Mouse (Mus musculus) cortical plate, adult 2 months (tissue): Measurements from ENCODE around the gene Tmem26.

Source experiments
- CTCF ChIP-seq: fragments of 200-500 bp; IDR thresholded peaks from 2 replicates; pipeline ENCODE4 v1.5.1; 2011; ENCODE audit warnings: mild to moderate bottlenecking, control low read depth, low read length; ENCODE audit not compliant: insufficient read depth; ENCODE audit errors: extremely low read depth
- POLR2A ChIP-seq: fragments of 200-500 bp; IDR thresholded peaks from 2 replicates; pipeline ENCODE4 v1.6.1; 2011; ENCODE audit warnings: mild to moderate bottlenecking, low read length, control low read depth; ENCODE audit not compliant: insufficient read depth; ENCODE audit errors: extremely low read depth

- TF ChIP-seq CTCF (no peak), POLR2A (no peak)
Measured at GRCm38 (mm10) chr10:68750921-68751320, 27.5 kb downstream of the Tmem26 start.
